Mouse (Mus musculus) liver, embryonic 14.5 days (tissue): ENCODE results near the gene Tuba3a.

Experiments
- CTCF ChIP-seq: IDR thresholded peaks from 2 replicates; pipeline ENCODE4 v1.5.1; 2016; ENCODE audit warnings: antibody characterized with exemption, low read depth, control low read depth
- EP300 ChIP-seq: IDR thresholded peaks from 2 replicates; pipeline ENCODE4 v1.6.1; 2016; ENCODE audit warnings: antibody characterized with exemption, low read depth

DNA sequence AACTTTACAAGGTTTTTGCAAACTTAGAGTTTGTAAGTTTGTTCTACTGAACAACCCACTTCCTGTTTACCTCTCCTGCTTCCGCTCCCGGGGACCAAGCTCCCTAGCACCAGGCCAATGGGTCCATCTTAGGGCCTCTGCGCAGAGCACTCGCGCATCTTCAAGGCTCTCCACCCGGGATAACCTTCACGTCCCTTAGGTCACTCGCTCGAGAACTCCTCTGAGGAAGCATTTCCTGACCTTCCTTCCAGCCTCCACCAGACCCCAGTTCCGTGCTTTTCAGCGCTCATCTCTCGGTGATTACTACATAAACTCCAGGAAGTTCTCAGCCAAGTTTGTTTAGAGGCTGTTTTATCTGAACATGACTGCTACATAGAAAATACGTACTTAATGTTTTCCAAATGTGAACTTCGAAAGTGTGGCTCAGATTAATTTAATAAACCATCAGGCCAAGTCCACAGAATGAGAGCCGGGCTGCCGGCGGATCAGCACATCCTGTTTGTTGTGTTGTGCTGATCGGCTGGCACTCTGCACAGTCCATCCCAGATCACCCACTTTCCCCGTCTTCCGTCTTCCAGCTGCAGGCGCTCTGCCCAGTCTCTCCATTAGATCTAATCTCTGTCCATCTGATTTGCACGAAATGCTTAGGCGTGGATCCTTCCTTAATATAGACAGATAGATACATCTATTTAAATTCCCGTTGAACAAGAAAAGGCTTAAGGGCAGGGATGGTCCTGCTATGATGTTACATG is 16.6 kb upstream of the Tuba3a start:
- TF ChIP-seq EP300: no peak
- no peak for TF ChIP-seq CTCF
